Mouse (Mus musculus) skeletal muscle tissue, adult 2 months (tissue): Measurements from ENCODE around the gene Umad1.

Experiments
- DNase-seq: peaks from one replicate; pipeline ENCODE4 v3.0.0-alpha.2; 2012; ENCODE audit warnings: low read depth, low spot score

Gene Umad1

GRCm38 (mm10) chr6:8259004-8259666 lies at the start of gene Umad1, which contains the start of the genes Rpa3 and Gm45062:
Umad1 (plus strand) TSS chr6:8259288.
Rpa3 (minus strand) TSS chr6:8259173.
Gm45062 (plus strand) TSS chr6:8259450.
- DNase-seq = peak; percentile 97

- DNase-seq = no peak
These were observed 49.3 kb upstream of the Umad1 start for GRCm38 (mm10) chr6:8209866-8210186.

GRCm38 (mm10) chr6:8210661-8211060 lies 48.4 kb upstream of the Umad1 start:
- no peak for DNase-seq

- DNase-seq = no peak
These were observed 32.1 kb upstream of the Umad1 start for GRCm38 (mm10) chr6:8227035-8227434.

GRCm38 (mm10) chr6:8228596-8228995 lies 30.5 kb upstream of the Umad1 start:
- no peak for DNase-seq

GRCm38 (mm10) chr6:8258316-8258715 lies 772 bp upstream of the Umad1 start:
- no peak for DNase-seq

GRCm38 (mm10) chr6:8259667-8260044 lies 568 bp downstream of the Umad1 start:
- DNase-seq = no peak

GRCm38 (mm10) chr6:8271047-8271446 lies 12.0 kb downstream of the Umad1 start:
- DNase-seq = no peak

GRCm38 (mm10) chr6:8274387-8275054 lies 15.4 kb downstream of the Umad1 start:
- peak; percentile 22 for DNase-seq

GRCm38 (mm10) chr6:8275098-8275497 lies 16.0 kb downstream of the Umad1 start:
- DNase-seq = peak; percentile 36

- DNase-seq = no peak
These were observed 17.3 kb downstream of the Umad1 start for GRCm38 (mm10) chr6:8276431-8276830.

GRCm38 (mm10) chr6:8278426-8279002 lies 19.4 kb downstream of the Umad1 start:
- no peak for DNase-seq

GRCm38 (mm10) chr6:8283255-8283654 lies 24.2 kb downstream of the Umad1 start:
- DNase-seq = no peak

- no peak for DNase-seq
These were observed 26.4 kb downstream of the Umad1 start for GRCm38 (mm10) chr6:8285401-8285960.

GRCm38 (mm10) chr6:8286146-8286545 lies 27.1 kb downstream of the Umad1 start:
- no peak for DNase-seq

GRCm38 (mm10) chr6:8288755-8289580 lies 29.9 kb downstream of the Umad1 start:
- no peak for DNase-seq

GRCm38 (mm10) chr6:8294048-8294784 lies 35.1 kb downstream of the Umad1 start:
- no peak for DNase-seq

GRCm38 (mm10) chr6:8299066-8299863 lies 40.2 kb downstream of the Umad1 start:
- no peak for DNase-seq

GRCm38 (mm10) chr6:8307878-8308775 lies 49.0 kb downstream of the Umad1 start:
- no peak for DNase-seq
